Mouse (Mus musculus) heart, embryonic 16.5 days (tissue): ENCODE measurements around the gene Klf13. TPM values are rescaled to one million over a fixed set of nuclear protein-coding genes. Genes with fewer than 3 reads are reported as not detected.

ENCODE experiments used
- ATAC-seq: fragments of 200-750 bp; cut with Nextera tagmentation; replicated peaks from 2 replicates; pipeline ENCODE4 v1.8.0; 2017; ENCODE audit warnings: moderate number of reproducible peaks; ENCODE audit not compliant: insufficient read depth, low FRiP score; ENCODE audit errors: extremely low read depth
- H3K27ac ChIP-seq: fragments of 300-500 bp; sonication (generic); 2 replicates; pipeline ENCODE4 v1.5.1; 2014; ENCODE audit warnings: mild to moderate bottlenecking, low read length, control low read depth, moderate library complexity
- H3K27me3 ChIP-seq: fragments of 300-500 bp; sonication (generic); 2 replicates; pipeline ENCODE4 v1.6.1; 2014; ENCODE audit warnings: low read length, mixed read lengths; ENCODE audit not compliant: control insufficient read depth, insufficient read depth
- H3K36me3 ChIP-seq: fragments of 300-500 bp; sonication (generic); 2 replicates; pipeline ENCODE4 v1.6.1; 2014; ENCODE audit not compliant: control insufficient read depth, insufficient read depth
- H3K4me1 ChIP-seq: fragments of 300-500 bp; sonication (generic); 2 replicates; pipeline ENCODE4 v1.6.1; 2014; ENCODE audit warnings: low read length, mixed read lengths; ENCODE audit not compliant: control insufficient read depth, insufficient read depth
- H3K4me2 ChIP-seq: fragments of 300-500 bp; sonication (generic); 2 replicates; pipeline ENCODE4 v1.6.1; 2014; ENCODE audit warnings: low read depth, mild to moderate bottlenecking, control low read depth, low read length
- H3K4me3 ChIP-seq: fragments of 300-500 bp; sonication (generic); 2 replicates; pipeline ENCODE4 v1.5.1; 2014; ENCODE audit warnings: mild to moderate bottlenecking, control low read depth, low read length
- H3K9ac ChIP-seq: fragments of 300-500 bp; sonication (generic); 2 replicates; pipeline ENCODE4 v1.6.1; 2014; ENCODE audit warnings: low read length, control low read depth
- H3K9me3 ChIP-seq: fragments of 300-500 bp; sonication (generic); replicated peaks from 2 replicates; pipeline ENCODE4 v1.6.1; 2016; ENCODE audit warnings: low read length; ENCODE audit not compliant: control insufficient read depth
- WGBS: fragments of 180-500 bp; shearing (Covaris S2); extraction: QIAGEN DNeasy Blood & Tissue Kit; methylation state at CpG from one replicate; pipeline ENCODE4 v1.1.7; 2014; 5-methylcytosine and 5-hydroxymethylcytosine counted together
- polyA plus RNA-seq: library from polyadenylated mRNA; unstranded; fragments of >200 nt; fragmentation: Nextera tagmentation; extraction: Ambion mirVana; gene quantifications from 2 replicates; pipeline ENCODE4 v1.2.1, GENCODE M21; 2015

Klf13 gene
- polyA plus RNA-seq, 1 experiment from 2014 or later = 24.2 TPM

DNA sequence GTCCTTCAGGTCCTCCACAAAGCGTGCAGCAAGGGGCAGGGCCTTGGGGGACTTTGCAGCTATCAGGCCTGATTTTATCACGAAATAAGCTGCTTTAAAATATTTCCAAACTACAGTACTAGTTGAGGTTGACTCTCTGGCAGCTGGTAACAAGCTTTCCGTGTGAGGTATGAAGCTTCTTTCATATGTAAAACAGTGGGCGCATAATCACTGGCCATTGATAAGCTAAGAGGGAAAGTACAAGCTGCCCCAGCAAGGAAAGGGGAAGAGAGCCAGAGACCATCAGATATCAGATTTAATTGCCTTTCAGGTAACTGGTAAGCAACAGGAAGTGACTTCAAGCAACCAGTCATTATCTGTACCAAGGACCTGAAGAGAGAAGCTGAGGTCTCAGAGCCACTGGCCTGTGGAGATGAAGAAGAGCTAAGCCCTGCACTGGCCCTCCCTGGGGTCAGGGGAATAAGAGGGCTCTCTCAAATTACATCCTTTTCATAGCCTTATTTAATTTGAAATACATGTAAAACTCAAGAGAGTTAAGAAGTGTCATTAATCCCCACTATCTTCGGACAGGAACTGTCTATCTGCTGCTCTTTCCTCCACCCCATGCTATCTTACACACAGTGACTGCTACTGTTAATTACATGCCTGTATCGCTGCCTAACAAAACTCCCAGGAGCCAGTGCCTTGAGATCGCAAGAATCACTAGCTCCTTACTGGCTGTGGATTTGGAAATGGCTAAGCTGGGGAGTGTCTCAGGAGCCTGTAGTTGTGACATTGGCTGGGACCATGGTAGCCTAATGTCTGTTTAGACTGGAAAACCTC lies 13.6 kb upstream of the Klf13 start:
- ATAC-seq = no peak

GRCm38 (mm10) chr7:63950931-63951607 lies 12.4 kb upstream of the Klf13 start:
- 68% methylated on average over 10 of the region's 10 CpGs for WGBS
- no peaks in the 10 kb centered on the region for H3K9me3 ChIP-seq
- no peak overlapping the region for H3K4me2 ChIP-seq
- no peaks in the 10 kb centered on the region for H3K27me3 ChIP-seq
- H3K4me1 ChIP-seq = peaks cover 3% of the 10 kb centered on the region; the same call in 1 of the 2 replicates
- H3K9ac ChIP-seq = no peak overlapping the region
- no peaks in the 10 kb centered on the region for H3K36me3 ChIP-seq
- no peak overlapping the region for H3K27ac ChIP-seq
- ATAC-seq = no peak
- no peak overlapping the region for H3K4me3 ChIP-seq

More for the DNA sequence above, 13.6 kb upstream of the Klf13 start:
- Histone ChIP-seq H3K9me3 (no peaks in the 10 kb centered on the region), H3K4me1 (peaks cover 13% of the 10 kb centered on the region; the same call in 1 of the 2 replicates), H3K9ac (no peak overlapping the region), H3K27me3 (no peaks in the 10 kb centered on the region), H3K27ac (no peak overlapping the region), H3K36me3 (no peaks in the 10 kb centered on the region), H3K4me3 (no peak overlapping the region), H3K4me2 (no peak overlapping the region)
- 63% methylated on average over 7 of the region's 7 CpGs for WGBS

- no peak overlapping the region for H3K27ac ChIP-seq
- ATAC-seq = no peak
- no peaks in the 10 kb centered on the region for H3K9me3 ChIP-seq
- 74% methylated on average over 3 of the region's 3 CpGs for WGBS
- H3K27me3 ChIP-seq = no peaks in the 10 kb centered on the region
- H3K36me3 ChIP-seq = no peaks in the 10 kb centered on the region
- no peak overlapping the region for H3K4me3 ChIP-seq
- no peak overlapping the region for H3K4me2 ChIP-seq
- H3K4me1 ChIP-seq = no peaks in the 10 kb centered on the region
- no peak overlapping the region for H3K9ac ChIP-seq
These were observed 10.5 kb upstream of the Klf13 start for GRCm38 (mm10) chr7:63949176-63949575.

- H3K4me1 ChIP-seq = no peaks in the 10 kb centered on the region
- H3K36me3 ChIP-seq = no peaks in the 10 kb centered on the region
- H3K27me3 ChIP-seq = no peaks in the 10 kb centered on the region
- no peak overlapping the region for H3K9ac ChIP-seq
- no peak overlapping the region for H3K27ac ChIP-seq
- H3K9me3 ChIP-seq = no peaks in the 10 kb centered on the region
- no peak overlapping the region for H3K4me2 ChIP-seq
- WGBS = 59% methylated on average over 11 of the region's 11 CpGs
- ATAC-seq = no peak
- H3K4me3 ChIP-seq = no peak overlapping the region
These were observed 9.1 kb upstream of the Klf13 start for GRCm38 (mm10) chr7:63947514-63948487.

DNA sequence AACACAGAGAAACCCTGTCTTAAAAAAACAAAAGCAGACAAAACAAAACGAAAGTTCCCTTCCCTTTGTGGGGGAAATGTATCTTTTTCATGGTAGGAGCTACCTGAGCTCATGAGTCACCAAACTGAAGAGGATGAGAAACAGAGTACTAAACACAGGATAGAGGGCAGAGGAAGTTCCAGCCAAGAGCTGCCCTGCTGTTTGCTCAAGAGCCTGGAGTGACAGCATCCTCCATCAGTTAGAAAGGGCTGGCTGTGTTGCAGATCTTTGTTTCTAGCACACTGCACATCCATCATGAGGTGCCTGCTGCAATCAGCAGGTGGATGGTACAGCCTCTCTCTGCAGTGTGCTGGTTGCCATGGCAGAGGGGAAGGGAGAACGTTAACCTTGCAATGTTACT lies 5.2 kb upstream of the Klf13 start:
- no peaks in the 10 kb centered on the region for H3K9me3 ChIP-seq
- no peak overlapping the region for H3K4me2 ChIP-seq
- H3K27ac ChIP-seq = no peak overlapping the region
- no peak overlapping the region for H3K4me3 ChIP-seq
- H3K36me3 ChIP-seq = no peaks in the 10 kb centered on the region
- H3K9ac ChIP-seq = no peak overlapping the region
- ATAC-seq = no peak
- H3K27me3 ChIP-seq = no peaks in the 10 kb centered on the region
- peaks cover 3% of the 10 kb centered on the region for H3K4me1 ChIP-seq
- 46% methylated on average over 2 of the region's 2 CpGs for WGBS

DNA sequence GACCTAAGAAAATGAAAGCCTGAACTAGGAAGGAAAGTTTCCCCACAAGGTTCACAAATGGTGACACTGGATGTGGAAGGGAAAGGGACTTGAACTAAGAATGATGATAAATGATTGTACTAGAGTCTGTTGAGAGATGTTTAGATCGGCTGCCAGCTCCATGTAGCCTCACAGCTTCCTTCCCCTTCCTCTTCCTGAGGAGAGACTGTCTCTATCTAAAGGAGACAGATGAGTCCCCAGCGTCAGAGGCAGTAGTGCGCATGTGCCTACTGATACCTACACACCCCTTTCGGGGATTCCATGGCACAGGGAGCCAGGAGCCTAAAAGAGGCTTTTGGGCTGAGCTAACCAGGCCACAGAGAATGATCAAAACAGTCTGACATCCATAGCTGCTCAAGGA lies 2.8 kb upstream of the Klf13 start:
- H3K36me3 ChIP-seq = no peaks in the 10 kb centered on the region
- H3K4me2 ChIP-seq = no peak overlapping the region
- H3K9ac ChIP-seq = no peak overlapping the region
- H3K9me3 ChIP-seq = no peaks in the 10 kb centered on the region
- peaks cover 3% of the 10 kb centered on the region for H3K4me1 ChIP-seq
- H3K27me3 ChIP-seq = no peaks in the 10 kb centered on the region
- H3K27ac ChIP-seq = 0 out of 2 replicates have a peak overlapping the region, but pooled peaks have one; percentile 2
- H3K4me3 ChIP-seq = no peak overlapping the region
- no peak for ATAC-seq
- 55% methylated on average over 4 of the region's 4 CpGs for WGBS

- 79% methylated on average over 3 of the region's 3 CpGs for WGBS
- ATAC-seq = no peak
These were observed 2.3 kb upstream of the Klf13 start for GRCm38 (mm10) chr7:63941050-63941449.

GRCm38 (mm10) chr7:63940321-63940720 lies 1.6 kb upstream of the Klf13 start:
- H3K9ac ChIP-seq = no peak overlapping the region

More at GRCm38 (mm10) chr7:63941050-63941449, 2.3 kb upstream of the Klf13 start:
- Histone ChIP-seq H3K4me2 (no peak overlapping the region), H3K27ac (no peak overlapping the region), H3K4me1 (peaks cover 3% of the 10 kb centered on the region), H3K4me3 (no peak overlapping the region), H3K36me3 (no peaks in the 10 kb centered on the region), H3K9me3 (no peaks in the 10 kb centered on the region), H3K9ac (no peak overlapping the region), H3K27me3 (no peaks in the 10 kb centered on the region)

More at GRCm38 (mm10) chr7:63940321-63940720, 1.6 kb upstream of the Klf13 start:
- Histone ChIP-seq H3K36me3 (no peaks in the 10 kb centered on the region), H3K9me3 (no peaks in the 10 kb centered on the region), H3K27ac (peak overlapping the region; percentile 100), H3K4me3 (no peak overlapping the region), H3K4me1 (peaks cover 10% of the 10 kb centered on the region), H3K4me2 (no peak overlapping the region), H3K27me3 (no peaks in the 10 kb centered on the region)
- WGBS = 89% methylated on average over 5 of the region's 5 CpGs
- ATAC-seq = no peak
